Mouse (Mus musculus): ENCODE results near the gene Prr5l. TPM values are rescaled to one million over a fixed set of nuclear protein-coding genes. Genes with fewer than 3 reads are reported as not detected.

The Prr5l gene
- polyA plus RNA-seq, 1 experiment from 2014 or later, result 21.5 TPM

DNA sequence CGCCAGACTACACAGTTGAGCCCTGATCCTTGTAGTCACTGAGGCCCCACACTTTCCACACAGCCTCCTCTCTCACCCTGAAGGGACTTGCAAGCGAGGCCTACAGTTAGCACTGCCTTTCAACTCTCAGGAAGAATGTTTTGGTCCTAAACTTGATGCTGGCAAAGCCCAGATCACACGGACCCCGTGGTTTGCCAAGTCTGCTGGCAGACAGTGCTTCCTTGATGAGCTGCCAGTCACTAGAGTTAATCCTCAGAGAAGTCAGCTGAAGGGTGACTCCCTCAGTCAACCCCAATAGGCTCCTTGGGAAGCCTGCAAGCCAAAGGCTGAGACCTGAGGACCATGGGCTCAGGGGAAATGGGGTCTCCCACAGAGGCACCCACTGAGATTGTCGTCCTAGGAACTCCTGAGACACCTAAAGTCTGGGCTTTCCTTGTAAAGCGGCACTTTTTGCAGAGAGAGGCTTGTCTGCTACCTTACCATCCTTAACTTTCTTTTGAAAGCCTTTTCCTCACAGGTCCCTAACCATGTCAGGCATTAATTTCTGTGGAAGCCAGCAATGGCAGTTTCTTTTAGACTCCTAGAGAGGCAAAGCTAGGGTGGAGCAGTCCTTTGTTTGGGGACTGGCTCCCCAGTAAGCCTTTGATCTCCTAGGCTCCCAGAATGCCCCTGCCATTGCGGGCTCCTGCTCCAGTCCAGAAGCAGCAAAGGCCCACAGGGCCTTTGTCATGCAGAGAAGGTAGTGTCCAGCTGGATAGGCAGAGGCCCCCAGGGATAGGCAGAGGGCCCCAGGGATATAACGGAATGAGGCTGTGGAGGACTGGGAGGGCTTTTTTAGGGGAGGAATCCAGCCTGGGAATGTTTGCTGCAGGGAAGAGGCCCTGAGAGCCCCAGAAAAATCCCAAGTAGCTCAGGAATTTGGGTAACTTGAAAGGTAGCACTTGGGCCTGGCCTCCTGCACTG is 160.2 kb downstream of the Prr5l start:
- H3K36me3 ChIP-seq (ENCODE audit: control insufficient read depth, insufficient read depth, low read length), result no peaks in the 10 kb centered on the region
- H3K9ac ChIP-seq (ENCODE audit: low read length), result peak overlapping the region; percentile 7; the same call in 1 of the 2 replicates
- no peaks in the 10 kb centered on the region for H3K27me3 ChIP-seq (ENCODE audit: control insufficient read depth, insufficient read depth, low read length)
- peak overlapping the region; percentile 3; the same call in 1 of the 2 replicates for H3K4me2 ChIP-seq (ENCODE audit: low read depth, low read length, severe bottlenecking)
- H3K27ac ChIP-seq (ENCODE audit: low read depth, low read length), result peak overlapping the region; percentile 60
- DNase-seq (ENCODE audit: low spot score) (peak; percentile 81), ATAC-seq (replicated peaks; ENCODE audit: low FRiP score) (peak; percentile 95)
- H3K4me1 ChIP-seq (replicated peaks; ENCODE audit: control insufficient read depth, insufficient read depth, low read length), result peaks cover 5% of the 10 kb centered on the region
- no peak overlapping the region for H3K4me3 ChIP-seq (ENCODE audit: low read depth, low read length)
- WGBS, result 19% methylated on average over 8 of the region's 8 CpGs
- H3K9me3 ChIP-seq (ENCODE audit: control insufficient read depth, low read length), result no peaks in the 10 kb centered on the region

DNA sequence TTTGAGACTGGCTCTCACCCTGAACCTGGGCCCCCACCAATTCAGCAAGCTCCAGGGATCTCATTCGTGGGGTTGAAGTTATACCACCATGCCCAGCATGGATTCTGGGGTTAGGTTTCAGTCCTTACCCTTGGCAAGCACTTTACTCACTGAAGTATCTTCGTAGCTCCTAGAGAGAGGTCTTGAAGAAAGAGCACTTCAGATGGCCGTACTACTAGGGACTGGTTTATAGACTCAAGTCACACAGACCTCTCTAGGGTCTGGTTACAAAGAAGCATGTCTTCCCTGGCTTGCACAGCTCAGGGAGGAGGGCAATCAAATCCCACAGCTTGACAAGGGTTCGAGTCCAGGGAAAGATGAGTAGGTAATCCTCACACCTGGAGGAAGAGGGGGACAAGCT is 161.0 kb downstream of the Prr5l start:
- WGBS, result 89% methylated on average over 4 of the region's 4 CpGs
- ATAC-seq (replicated peaks; ENCODE audit: low FRiP score) (no peak), DNase-seq (ENCODE audit: low spot score) (no peak)
- Histone ChIP-seq H3K27me3 (ENCODE audit: control insufficient read depth, insufficient read depth, low read length) (no peaks in the 10 kb centered on the region), H3K9me3 (ENCODE audit: control insufficient read depth, low read length) (no peaks in the 10 kb centered on the region), H3K4me3 (ENCODE audit: low read depth, low read length) (no peak overlapping the region), H3K4me1 (replicated peaks; ENCODE audit: control insufficient read depth, insufficient read depth, low read length) (peaks cover 5% of the 10 kb centered on the region), H3K36me3 (ENCODE audit: control insufficient read depth, insufficient read depth, low read length) (no peaks in the 10 kb centered on the region; the same call in 1 of the 2 replicates), H3K4me2 (ENCODE audit: low read depth, low read length, severe bottlenecking) (no peak overlapping the region), H3K27ac (ENCODE audit: low read depth, low read length) (peak overlapping the region; percentile 60; the same call in 1 of the 2 replicates), H3K9ac (ENCODE audit: low read length) (no peak overlapping the region)

- H3K27ac ChIP-seq (ENCODE audit: low read depth, low read length), result no peak overlapping the region
These were observed 165.7 kb downstream of the Prr5l start for GRCm38 (mm10) chr2:101717162-101717561.

GRCm38 (mm10) chr2:101715650-101716323 is 167.0 kb downstream of the Prr5l start:
- Histone ChIP-seq H3K4me3 (ENCODE audit: low read depth, low read length) (no peak overlapping the region), H3K27ac (ENCODE audit: low read depth, low read length) (no peak overlapping the region), H3K9ac (ENCODE audit: low read length) (no peak overlapping the region), H3K36me3 (ENCODE audit: control insufficient read depth, insufficient read depth, low read length) (no peaks in the 10 kb centered on the region; the same call in 1 of the 2 replicates), H3K4me1 (replicated peaks; ENCODE audit: control insufficient read depth, insufficient read depth, low read length) (no peaks in the 10 kb centered on the region), H3K9me3 (ENCODE audit: control insufficient read depth, low read length) (no peaks in the 10 kb centered on the region), H3K27me3 (ENCODE audit: control insufficient read depth, insufficient read depth, low read length) (no peaks in the 10 kb centered on the region), H3K4me2 (ENCODE audit: low read depth, low read length, severe bottlenecking) (no peak overlapping the region)
- ATAC-seq (replicated peaks; ENCODE audit: low FRiP score) (0 out of 2 replicates have a peak, but pooled peaks have one; percentile 27), DNase-seq (ENCODE audit: low spot score) (peak; percentile 63)
- WGBS, result 77% methylated on average over 8 of the region's 8 CpGs

More at GRCm38 (mm10) chr2:101717162-101717561, 165.7 kb downstream of the Prr5l start:
- ATAC-seq (replicated peaks; ENCODE audit: low FRiP score) (no peak), DNase-seq (ENCODE audit: low spot score) (no peak)
- no peaks in the 10 kb centered on the region; the same call in 1 of the 2 replicates for H3K4me1 ChIP-seq (replicated peaks; ENCODE audit: control insufficient read depth, insufficient read depth, low read length)
- H3K4me3 ChIP-seq (ENCODE audit: low read depth, low read length), result no peak overlapping the region
- 95% methylated on average over 13 of the region's 13 CpGs for WGBS
- H3K9ac ChIP-seq (ENCODE audit: low read length), result no peak overlapping the region
- H3K36me3 ChIP-seq (ENCODE audit: control insufficient read depth, insufficient read depth, low read length), result no peaks in the 10 kb centered on the region; the same call in 1 of the 2 replicates
- no peaks in the 10 kb centered on the region for H3K9me3 ChIP-seq (ENCODE audit: control insufficient read depth, low read length)
- H3K4me2 ChIP-seq (ENCODE audit: low read depth, low read length, severe bottlenecking), result no peak overlapping the region
- H3K27me3 ChIP-seq (ENCODE audit: control insufficient read depth, insufficient read depth, low read length), result no peaks in the 10 kb centered on the region

GRCm38 (mm10) chr2:101711608-101712007 is 171.2 kb downstream of the Prr5l start:
- Histone ChIP-seq H3K9ac (ENCODE audit: low read length) (no peak overlapping the region), H3K9me3 (ENCODE audit: control insufficient read depth, low read length) (no peaks in the 10 kb centered on the region), H3K36me3 (ENCODE audit: control insufficient read depth, insufficient read depth, low read length) (no peaks in the 10 kb centered on the region), H3K27ac (ENCODE audit: low read depth, low read length) (no peak overlapping the region), H3K4me2 (ENCODE audit: low read depth, low read length, severe bottlenecking) (no peak overlapping the region), H3K4me1 (replicated peaks; ENCODE audit: control insufficient read depth, insufficient read depth, low read length) (no peaks in the 10 kb centered on the region), H3K4me3 (ENCODE audit: low read depth, low read length) (no peak overlapping the region), H3K27me3 (ENCODE audit: control insufficient read depth, insufficient read depth, low read length) (no peaks in the 10 kb centered on the region)
- DNase-seq (ENCODE audit: low spot score), result no peak
- no peak for ATAC-seq (replicated peaks; ENCODE audit: low FRiP score)
- 90% methylated on average over 3 of the region's 3 CpGs for WGBS

DNA sequence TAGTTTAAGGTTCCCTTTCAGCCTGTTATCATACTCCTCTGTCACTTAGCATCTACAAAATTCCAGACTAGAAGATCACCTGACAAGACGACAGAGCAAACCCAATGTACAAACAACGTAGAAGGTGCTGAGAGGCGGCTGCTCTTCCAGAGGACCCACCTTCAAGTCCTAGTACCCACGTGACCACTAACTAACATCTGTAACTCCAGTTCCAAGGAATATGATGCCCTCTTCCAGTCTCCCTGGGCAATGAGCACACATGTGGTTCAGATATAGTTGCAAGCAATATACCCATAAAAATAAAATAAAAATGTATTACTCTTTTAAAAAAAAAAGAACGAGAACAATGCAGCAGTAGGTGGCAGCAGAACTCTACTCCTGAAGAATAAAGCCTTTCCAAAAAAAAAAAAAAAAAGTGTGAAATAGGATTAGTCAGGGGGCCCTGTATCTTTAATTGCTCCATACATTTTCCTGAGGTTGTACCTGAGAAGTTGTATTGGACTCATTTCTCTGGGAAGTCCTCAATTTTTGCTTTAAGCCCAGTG is 176.8 kb downstream of the Prr5l start:
- no peaks in the 10 kb centered on the region for H3K27me3 ChIP-seq (ENCODE audit: control insufficient read depth, insufficient read depth, low read length)
- DNase-seq (ENCODE audit: low spot score) (no peak), ATAC-seq (replicated peaks; ENCODE audit: low FRiP score) (no peak)
- H3K9ac ChIP-seq (ENCODE audit: low read length), result no peak overlapping the region
- 48% methylated on average over 5 of the region's 5 CpGs for WGBS
- H3K4me1 ChIP-seq (replicated peaks; ENCODE audit: control insufficient read depth, insufficient read depth, low read length), result no peaks in the 10 kb centered on the region
- H3K27ac ChIP-seq (ENCODE audit: low read depth, low read length), result no peak overlapping the region
- no peaks in the 10 kb centered on the region for H3K36me3 ChIP-seq (ENCODE audit: control insufficient read depth, insufficient read depth, low read length)
- H3K9me3 ChIP-seq (ENCODE audit: control insufficient read depth, low read length), result no peaks in the 10 kb centered on the region
- H3K4me3 ChIP-seq (ENCODE audit: low read depth, low read length), result no peak overlapping the region
- H3K4me2 ChIP-seq (ENCODE audit: low read depth, low read length, severe bottlenecking), result no peak overlapping the region

DNA sequence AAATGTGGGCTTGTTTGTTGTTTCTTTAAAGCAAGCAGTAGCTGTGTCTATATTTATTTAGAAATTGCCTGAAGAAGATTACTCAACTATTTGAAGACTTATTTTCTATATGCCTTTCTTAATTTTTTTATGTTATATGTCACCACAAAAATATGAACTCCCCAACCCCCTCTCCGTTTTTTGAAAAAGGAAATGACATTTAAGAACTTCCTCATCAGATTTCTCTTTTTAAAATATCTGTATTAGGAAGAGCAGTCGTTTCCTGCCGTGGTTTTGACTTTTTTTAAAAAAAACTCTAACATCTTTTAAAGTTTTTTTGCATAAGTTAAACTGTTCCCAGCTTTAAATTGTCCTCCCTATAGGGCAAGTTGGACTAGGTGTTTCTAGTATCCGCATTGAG is 183.5 kb downstream of the Prr5l start:
- no peaks in the 10 kb centered on the region for H3K9me3 ChIP-seq (ENCODE audit: control insufficient read depth, low read length)
- no peak for DNase-seq (ENCODE audit: low spot score)
- no peak overlapping the region for H3K27ac ChIP-seq (ENCODE audit: low read depth, low read length)
- H3K27me3 ChIP-seq (ENCODE audit: control insufficient read depth, insufficient read depth, low read length), result no peaks in the 10 kb centered on the region
- peaks cover 7% of the 10 kb centered on the region; the same call in 1 of the 2 replicates for H3K36me3 ChIP-seq (ENCODE audit: control insufficient read depth, insufficient read depth, low read length)
- no peak for ATAC-seq (replicated peaks; ENCODE audit: low FRiP score)
- 90% methylated on average over 4 of the region's 4 CpGs for WGBS
- H3K4me2 ChIP-seq (ENCODE audit: low read depth, low read length, severe bottlenecking), result no peak overlapping the region
- no peak overlapping the region for H3K9ac ChIP-seq (ENCODE audit: low read length)
- H3K4me1 ChIP-seq (replicated peaks; ENCODE audit: control insufficient read depth, insufficient read depth, low read length), result no peaks in the 10 kb centered on the region
- H3K4me3 ChIP-seq (ENCODE audit: low read depth, low read length), result no peak overlapping the region

GRCm38 (mm10) chr2:101695584-101695983 is 187.2 kb downstream of the Prr5l start:
- peaks cover 7% of the 10 kb centered on the region; the same call in 1 of the 2 replicates for H3K36me3 ChIP-seq (ENCODE audit: control insufficient read depth, insufficient read depth, low read length)
- no peak for DNase-seq (ENCODE audit: low spot score)
- no peaks in the 10 kb centered on the region for H3K27me3 ChIP-seq (ENCODE audit: control insufficient read depth, insufficient read depth, low read length)
- no peak overlapping the region for H3K4me2 ChIP-seq (ENCODE audit: low read depth, low read length, severe bottlenecking)
- no peak overlapping the region for H3K9ac ChIP-seq (ENCODE audit: low read length)
- no peak overlapping the region for H3K4me3 ChIP-seq (ENCODE audit: low read depth, low read length)
- no peak overlapping the region for H3K27ac ChIP-seq (ENCODE audit: low read depth, low read length)
- no peak for ATAC-seq (replicated peaks; ENCODE audit: low FRiP score)
- no peaks in the 10 kb centered on the region for H3K4me1 ChIP-seq (replicated peaks; ENCODE audit: control insufficient read depth, insufficient read depth, low read length)
- 89% methylated on average over 7 of the region's 7 CpGs for WGBS
- H3K9me3 ChIP-seq (ENCODE audit: control insufficient read depth, low read length), result no peaks in the 10 kb centered on the region
